Mouse (Mus musculus): ENCODE results near the gene Pemt. TPM values are rescaled to one million over a fixed set of nuclear protein-coding genes. Genes with fewer than 3 reads are reported as not detected.
"Not testable (repeated sequence)": the region's sequence is repeated elsewhere in the genome, so short reads cannot be mapped to it uniquely, and the experiment has no call there.

Gene Pemt
- total RNA-seq, 2 experiments from 2014 or later: 7.3 to 54.5 TPM

GRCm38 (mm10) chr11:59959453-59959852 is 86.8 kb downstream of the Pemt start:
- no peak for DNase-seq (ENCODE audit: low spot score in 2 of 2)

GRCm38 (mm10) chr11:59956749-59957148 is 89.5 kb downstream of the Pemt start:
- no peak for DNase-seq (ENCODE audit: low spot score in 2 of 2)

GRCm38 (mm10) chr11:59952892-59953291 is 93.4 kb downstream of the Pemt start:
- DNase-seq (ENCODE audit: low spot score in 2 of 2): no peak

- no peak for DNase-seq (ENCODE audit: low spot score in 2 of 2)
These were observed 97.9 kb downstream of the Pemt start for GRCm38 (mm10) chr11:59948401-59948767.

GRCm38 (mm10) chr11:59947752-59948400 is 98.4 kb downstream of the Pemt start, which contains the start of gene Med9:
Gene Med9, plus strand, starts transcription at chr11:59948206.
- peak; percentile 91 to 93 for DNase-seq (ENCODE audit: low spot score in 2 of 2)

GRCm38 (mm10) chr11:59944855-59945254 is 101.4 kb downstream of the Pemt start:
- DNase-seq (ENCODE audit: low spot score in 2 of 2): not testable (repeated sequence)

- no peak for DNase-seq (ENCODE audit: low spot score in 2 of 2)
These were observed 104.9 kb downstream of the Pemt start for GRCm38 (mm10) chr11:59941391-59941790.

GRCm38 (mm10) chr11:59940645-59941044 is 105.6 kb downstream of the Pemt start:
- DNase-seq (ENCODE audit: low spot score in 2 of 2): no peak

GRCm38 (mm10) chr11:59939821-59940220 is 106.5 kb downstream of the Pemt start:
- DNase-seq (ENCODE audit: low spot score in 2 of 2): no peak

- no peak for DNase-seq (ENCODE audit: low spot score in 2 of 2)
These were observed 108.7 kb downstream of the Pemt start for GRCm38 (mm10) chr11:59937615-59938014.

GRCm38 (mm10) chr11:59937023-59937422 is 109.3 kb downstream of the Pemt start:
- DNase-seq (ENCODE audit: low spot score in 2 of 2): no peak

- no peak for DNase-seq (ENCODE audit: low spot score in 2 of 2)
These were observed 112.3 kb downstream of the Pemt start for GRCm38 (mm10) chr11:59933943-59934342.

- no peak for DNase-seq (ENCODE audit: low spot score in 2 of 2)
These were observed 113.5 kb downstream of the Pemt start for GRCm38 (mm10) chr11:59932560-59933337.

- DNase-seq (ENCODE audit: low spot score in 2 of 2): no peak
These were observed 116.3 kb downstream of the Pemt start for GRCm38 (mm10) chr11:59930031-59930430.

GRCm38 (mm10) chr11:59921265-59921664 is 125.0 kb downstream of the Pemt start:
- no peak for DNase-seq (ENCODE audit: low spot score in 2 of 2)

Other genes with a start within 250 kb of the Pemt start
- gene Flcn, start 236.5 kb downstream of the Pemt start, total RNA-seq (2021): 10 to 100 TPM; 34.5 to 35.7 TPM
- gene Nt5m, start 207.0 kb downstream of the Pemt start, total RNA-seq (2021): 10 to 100 TPM; 33.3 to 37.8 TPM
- gene Cops3, start 206.7 kb downstream of the Pemt start, total RNA-seq (2021): 100 to 1,000 TPM; 113 to 118 TPM
- gene Med9, start 98.3 kb downstream of the Pemt start, total RNA-seq (2021): 10 to 100 TPM; 36.5 to 41.0 TPM
- gene Rasd1, start 81.5 kb downstream of the Pemt start, total RNA-seq (2021): 10 to 100 TPM; 20.7 to 21.6 TPM
- gene Rai1, start 58.5 kb upstream of the Pemt start, total RNA-seq (2021): 10 to 100 TPM; 61.4 to 69.8 TPM
- 100 to 1,000 TPM; 135 to 160 TPM for gene Srebf1, start 176.1 kb upstream of the Pemt start, total RNA-seq (2021)